In genomic region chr16:92385062-92385461, GRCm38 (mm10) we compare ENCODE assay signal across 9 mouse cellular contexts. TPM values are rescaled to one million over a fixed set of nuclear protein-coding genes. Genes with fewer than 3 reads are reported as not detected.
A peak's percentile ranks its signal among the peaks of the same experiment; 100 is the strongest.
DNase-seq lines count a peak whose midpoint lies in the region; ATAC-seq and TF ChIP-seq lines count a peak whose summit lies in the region.
"Had no signal": no experiment of that assay in that cellular context is flagged by ENCODE, and none has a peak within 500 bp of the region (broad histone marks: within the 10 kb centered on the region; RNA-seq: fewer than 3 reads in every experiment).

No protein-coding gene starts in this region.

- TF ChIP-seq EP300 in liver, postnatal 0 days (IDR thresholded peaks at IDR 0.05; ENCODE audit: low read depth), result no peak

- H3K27ac ChIP-seq in layer of hippocampus, adult 2 months, result no peak overlapping the region
- H3K27ac ChIP-seq in liver, postnatal 0 days (ENCODE audit: low read depth), result no peak overlapping the region
- no peak overlapping the region for H3K27ac ChIP-seq in small intestine, adult 2 months (ENCODE audit: insufficient read depth, low read depth, low read length)

- H3K9ac ChIP-seq in liver, postnatal 0 days (replicated peaks), result no peak overlapping the region

- no peaks in the 10 kb centered on the region for H3K9me3 ChIP-seq in liver, postnatal 0 days (ENCODE audit: low read length)

- H3K4me2 ChIP-seq in liver, postnatal 0 days (ENCODE audit: low read depth, low read length), result no peak overlapping the region

- H3K36me3 ChIP-seq in liver, postnatal 0 days (replicated peaks; ENCODE audit: insufficient read depth, low read length), result no peaks in the 10 kb centered on the region
- H3K36me3 ChIP-seq in small intestine, adult 2 months (ENCODE audit: control insufficient read depth, insufficient read depth, low read length), result no peaks in the 10 kb centered on the region

- ATAC-seq in liver, postnatal 0 days, result no peak
- no peak for ATAC-seq in erythroid progenitor cell, adult 5-6 weeks (replicated peaks; ENCODE audit: low FRiP score, poor library complexity, severe bottlenecking)

- DNase-seq in layer of hippocampus, adult 2 months (ENCODE audit: low spot score in 2 of 2), result peak in 1 of 2 experiments; percentile 64
- no peak for DNase-seq in layer of hippocampus, adult 9-10 months (ENCODE audit: low spot score)
- DNase-seq in Muller cell, postnatal 12 days (ENCODE audit: inconsistent ontology term), result peak; percentile 27
- peak; percentile 52 for DNase-seq in c-Kit-positive CD71-positive TER-119-positive erythroid progenitor cells, embryonic 14.5 days (ENCODE audit: low spot score)
- DNase-seq in gastrocnemius, postnatal 25 days, result peak; percentile 42
- DNase-seq in liver, postnatal 0 days, result peak; percentile 81

- no peak overlapping the region for H3K4me3 ChIP-seq in layer of hippocampus, adult 2 months
- H3K4me3 ChIP-seq in liver, postnatal 0 days (ENCODE audit: low read depth, low read length), result no peak overlapping the region
- H3K4me3 ChIP-seq in small intestine, adult 2 months (ENCODE audit: low read depth, low read length), result no peak overlapping the region

- TF ChIP-seq POLR2A in small intestine, adult 2 months (IDR thresholded peaks at IDR 0.05; ENCODE audit: low read depth, low read length), result no peak

- no peaks in the 10 kb centered on the region for H3K4me1 ChIP-seq in liver, postnatal 0 days (ENCODE audit: insufficient read depth)
- H3K4me1 ChIP-seq in small intestine, adult 2 months (ENCODE audit: control insufficient read depth, insufficient read depth, insufficient read length, low read length), result peaks cover 3% of the 10 kb centered on the region; the same call in 1 of the 2 replicates

- WGBS in liver, postnatal 0 days (ENCODE audit: insufficient replicate concordance), result 2% methylated on average over 2 of the region's 2 CpGs
- WGBS in small intestine, adult 2 months, result 0% methylated on average over 2 of the region's 2 CpGs

- H3K27me3 ChIP-seq in liver, postnatal 0 days (ENCODE audit: insufficient read depth, low read length), result no peaks in the 10 kb centered on the region
- no peaks in the 10 kb centered on the region for H3K27me3 ChIP-seq in small intestine, adult 2 months (ENCODE audit: control insufficient read depth, insufficient read depth, low read length)

- peak; percentile 75 for TF ChIP-seq CTCF in layer of hippocampus, adult 2 months (conservative IDR thresholded peaks at IDR 0.05)
- TF ChIP-seq CTCF in liver, postnatal 0 days (IDR thresholded peaks at IDR 0.05; ENCODE audit: low read depth), result peak; percentile 85
- peak; percentile 74; the same call in 1 of the 2 replicates for TF ChIP-seq CTCF in small intestine, adult 2 months (IDR thresholded peaks at IDR 0.05; ENCODE audit: extremely low read depth, insufficient read length, insufficient replicate concordance, low read depth, low read length)

RNA-seq across cellular contexts. Expression of gene Kcne1, which starts 25.8 kb away (rescaled TPM):
- not detected for total RNA-seq in layer of hippocampus, adult 2 months (2021)
- not detected for total RNA-seq in gastrocnemius, postnatal 25 days (2021)
- polyA plus RNA-seq in liver, postnatal 0 days (2015; fragmentation: Nextera tagmentation; extraction: Ambion mirVana), result not detected in 2 replicates
- polyA plus RNA-seq in small intestine, adult 2 months (2012; rRNA removed), result not detected in 2 replicates
- not detected in 2 replicates for total RNA-seq in erythroid progenitor cell, adult 5-6 weeks (2015; ENCODE audit: low replicate concordance)
- total RNA-seq in erythroid progenitor cell, adult 5-6 weeks (2017; ENCODE audit: low replicate concordance), result not detected in 2 replicates
- polyA plus RNA-seq: liver, embryonic 16.5 days had no signal
